ENCODE assay signal across 14 mouse cellular contexts in genomic region chr11:107343031-107343430, GRCm38 (mm10).
"Had no signal": no experiment of that assay in that cellular context is flagged by ENCODE, and none has a peak within 500 bp of the region (broad histone marks: within the 10 kb centered on the region; RNA-seq: fewer than 3 reads in every experiment).

No protein-coding gene starts in this region.

- DNase-seq: kidney, postnatal 10 days; kidney, postnatal 4 days; liver; thymus, postnatal 4 days had no signal

- H3K27me3 ChIP-seq: limb, embryonic 12.5 days; liver, embryonic 15.5 days; lung, embryonic 15.5 days; megakaryocyte, embryonic 14.5 days; midbrain, embryonic 15.5 days; neural tube, embryonic 12.5 days had no signal

- H3K4me3 ChIP-seq: layer of hippocampus, adult 2 months; limb, embryonic 12.5 days; liver, embryonic 15.5 days; lung, embryonic 15.5 days; megakaryocyte, embryonic 14.5 days; midbrain, embryonic 15.5 days; neural tube, embryonic 12.5 days had no signal

- H3K9ac ChIP-seq: limb, embryonic 12.5 days; liver, embryonic 15.5 days; lung, embryonic 15.5 days; midbrain, embryonic 15.5 days; neural tube, embryonic 12.5 days had no signal

- H3K27ac ChIP-seq: layer of hippocampus, adult 2 months; limb, embryonic 12.5 days; liver, embryonic 15.5 days; lung, embryonic 15.5 days; macrophage; midbrain, embryonic 15.5 days; neural tube, embryonic 12.5 days; stomach, postnatal 0 days had no signal

- H3K36me3 ChIP-seq: limb, embryonic 12.5 days; liver, embryonic 15.5 days; lung, embryonic 15.5 days; midbrain, embryonic 15.5 days; neural tube, embryonic 12.5 days had no signal

- H3K4me2 ChIP-seq: limb, embryonic 12.5 days; lung, embryonic 15.5 days; midbrain, embryonic 11.5 days; midbrain, embryonic 15.5 days; neural tube, embryonic 12.5 days had no signal

- ATAC-seq: midbrain, embryonic 15.5 days had no signal

- H3K9me3 ChIP-seq: limb, embryonic 12.5 days; liver, embryonic 15.5 days; lung, embryonic 15.5 days; midbrain, embryonic 15.5 days; neural tube, embryonic 12.5 days had no signal
